Mouse (Mus musculus) common myeloid progenitor, adult 5-6 weeks (primary cell): ENCODE measurements at regions not wholly inside any gene's neighbourhood (a gene's known extent, or its start where the extent isn't known, plus 50 kb on each side); places are given as distances from the start of the nearest gene placed in this dataset.

Source experiments
- ATAC-seq: replicated peaks from 2 replicates; pipeline ENCODE4 v1.8.0; 2016; ENCODE audit warnings: low read depth, mild to moderate bottlenecking, moderate TSS enrichment, inconsistent platforms; ENCODE audit not compliant: poor library complexity, severe bottlenecking

DNA sequence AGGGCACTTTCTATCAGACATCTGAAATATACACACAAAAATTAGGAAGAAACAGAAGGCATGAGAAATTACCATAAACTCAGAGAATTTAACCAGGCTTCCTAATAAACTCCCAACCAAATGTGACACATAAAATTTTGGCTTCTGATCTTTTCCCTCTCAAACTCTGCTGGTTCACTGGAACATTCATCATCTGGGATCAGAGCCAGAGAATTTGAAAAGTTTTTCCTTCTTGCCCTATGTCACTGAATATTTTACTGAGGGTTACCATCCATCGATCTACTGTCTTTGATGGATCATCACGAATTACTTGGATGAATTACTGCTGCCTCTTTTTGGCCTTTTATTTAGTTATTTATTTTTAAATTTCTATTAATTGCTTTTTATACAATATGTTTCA, 221.4 kb upstream of the Tbx18 start:
- no peak for ATAC-seq

DNA sequence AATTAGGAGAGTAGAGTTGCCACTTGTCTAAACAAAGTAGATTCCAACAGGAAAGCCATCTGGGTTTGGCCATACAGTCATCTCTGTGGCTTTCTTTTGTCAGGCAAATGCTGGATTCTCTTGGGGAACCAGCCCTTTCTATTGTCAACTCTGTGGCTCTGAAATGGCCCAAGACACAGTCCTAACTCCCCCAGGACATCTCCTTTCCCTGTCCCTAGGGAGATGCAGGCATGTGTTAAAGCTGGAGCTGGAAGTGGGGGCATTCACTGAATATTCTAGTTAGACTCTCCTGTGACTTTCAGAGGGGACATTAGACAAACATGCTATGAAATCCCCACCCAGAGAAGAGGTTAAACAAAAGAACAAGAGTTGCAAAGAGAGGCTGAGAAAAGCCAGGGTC, 223.9 kb upstream of the Tbx18 start:
- no peak for ATAC-seq

DNA sequence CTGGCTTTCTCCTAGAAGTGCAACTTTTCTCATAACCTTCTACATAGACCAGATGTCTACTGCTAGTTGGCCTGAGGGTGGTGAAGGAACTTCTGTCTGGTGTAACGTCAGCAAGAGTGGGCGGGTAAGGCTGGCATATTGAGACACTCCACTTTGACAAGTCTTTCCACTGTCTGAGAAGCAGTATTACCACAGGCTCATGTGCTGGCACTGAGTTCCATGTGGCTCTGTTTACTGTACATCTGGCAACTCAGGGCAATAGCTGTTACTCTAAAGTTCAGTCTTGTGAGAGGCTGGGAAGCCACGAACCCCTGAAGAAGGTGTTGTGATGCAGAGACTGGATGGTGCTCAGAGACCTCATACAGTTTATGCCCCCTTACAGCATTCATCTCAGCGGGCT, 230.7 kb upstream of the Tbx18 start:
- no peak for ATAC-seq

DNA sequence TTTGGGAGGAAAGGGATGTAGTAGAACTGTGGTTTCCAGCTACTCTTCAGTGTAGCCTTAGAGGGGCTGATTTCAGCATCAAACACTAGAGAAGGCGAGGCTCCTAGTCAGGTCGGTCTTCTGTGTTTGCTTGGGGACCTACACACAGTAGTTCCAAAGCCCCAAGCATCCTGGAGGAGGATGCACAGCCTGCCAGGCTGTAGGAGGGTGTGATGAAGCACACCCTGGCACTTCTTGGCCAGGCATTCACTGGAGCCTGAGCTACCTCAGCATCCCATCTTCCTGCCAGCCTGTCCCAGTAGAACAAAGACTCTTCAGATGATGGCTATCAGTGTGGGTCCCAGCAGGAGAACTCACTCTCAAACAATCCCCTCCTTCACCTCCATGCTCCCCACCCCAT, 233.4 kb upstream of the Tbx18 start:
- ATAC-seq = no peak

DNA sequence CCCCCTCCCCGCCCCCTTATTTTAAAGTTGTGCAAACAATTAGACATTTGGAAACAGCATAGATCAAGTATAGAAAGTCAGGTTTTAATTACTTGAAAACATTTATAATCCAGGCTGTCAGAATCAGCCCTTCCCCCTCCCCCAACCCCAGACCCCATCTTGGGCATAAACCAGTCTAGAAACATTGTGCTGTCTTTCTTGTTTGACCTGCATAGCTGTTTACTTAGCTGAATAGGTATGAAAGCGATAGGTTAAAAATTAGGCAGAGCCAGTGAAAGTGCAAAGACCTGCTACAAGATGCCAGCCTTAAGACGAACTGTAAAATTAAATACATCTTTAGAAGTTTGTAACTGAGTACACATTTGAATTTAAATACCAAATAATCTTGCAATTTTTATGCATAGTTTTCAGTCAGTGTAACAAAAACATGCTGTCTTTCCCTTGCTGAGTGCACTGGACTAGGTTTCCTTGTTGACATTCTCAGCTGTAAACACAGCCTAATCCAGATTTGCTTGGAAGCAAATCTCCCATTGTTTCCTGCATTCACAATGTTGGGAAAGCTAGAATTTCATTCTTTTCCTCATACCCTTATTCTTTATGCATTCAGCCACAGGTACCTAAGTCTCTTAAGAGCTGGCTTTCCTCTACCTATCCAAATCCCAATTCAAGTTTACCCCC, 234.2 kb upstream of the Tbx18 start:
- ATAC-seq = no peak

DNA sequence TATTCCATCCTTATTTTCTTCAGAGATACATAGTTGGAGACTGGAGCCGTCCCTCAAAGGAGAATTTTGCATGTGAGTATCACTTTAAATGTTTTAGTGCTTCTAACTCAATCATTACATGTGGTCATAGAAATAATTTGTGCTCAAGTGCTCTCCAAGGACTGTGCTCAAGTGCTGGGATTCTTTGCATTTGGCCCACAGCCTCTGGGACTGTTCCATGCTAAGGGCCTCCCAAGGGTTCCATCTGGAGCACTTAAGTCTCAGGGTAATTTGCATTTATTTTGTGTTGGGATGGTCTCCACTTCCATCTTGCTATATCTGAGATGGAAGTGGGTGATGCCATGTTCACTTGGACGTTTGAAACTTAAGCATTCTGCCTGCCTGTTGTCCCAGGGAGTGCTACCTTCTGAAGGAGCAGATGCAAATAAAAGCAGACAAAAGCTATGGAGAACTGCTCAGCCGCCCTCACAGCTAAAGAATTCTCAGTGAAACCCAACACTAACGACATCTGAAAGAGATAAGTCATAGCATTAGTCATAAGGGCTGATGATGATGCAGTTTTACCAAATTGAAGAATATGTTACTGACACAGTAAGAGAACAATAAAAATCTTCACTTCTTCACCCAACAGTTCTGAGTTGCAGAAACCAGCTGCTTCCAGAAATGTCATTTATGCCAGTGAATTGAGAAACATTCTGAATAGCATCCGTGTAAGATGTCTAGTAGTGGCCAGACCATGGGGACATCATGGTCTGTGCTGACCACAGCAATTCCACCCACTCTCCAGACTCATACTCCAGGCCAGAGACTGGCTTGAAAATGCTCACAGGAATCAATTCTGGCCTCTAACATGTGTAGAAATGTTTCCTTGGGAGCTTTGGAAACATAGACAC, 237.4 kb upstream of the Tbx18 start:
- ATAC-seq = no peak

DNA sequence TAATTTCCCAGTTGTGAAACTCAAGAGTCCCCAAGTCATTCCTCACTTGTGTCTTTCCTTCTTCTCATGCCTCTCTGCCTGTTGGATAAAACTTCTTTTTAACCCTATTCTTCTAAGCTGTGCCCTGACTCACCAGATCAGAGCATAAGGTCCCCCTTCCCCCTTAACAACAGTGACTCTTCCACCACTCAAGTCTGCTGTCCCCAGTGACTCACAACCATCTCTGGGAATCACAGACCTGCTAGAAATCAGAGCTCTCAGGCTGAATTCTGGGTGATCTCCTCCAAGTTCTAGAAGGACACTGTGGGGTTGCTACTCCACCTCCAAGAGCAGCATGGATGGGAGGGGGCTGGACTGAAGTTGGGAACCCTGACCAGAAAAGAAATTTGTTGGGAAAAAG, 239.5 kb upstream of the Tbx18 start:
- no peak for ATAC-seq

DNA sequence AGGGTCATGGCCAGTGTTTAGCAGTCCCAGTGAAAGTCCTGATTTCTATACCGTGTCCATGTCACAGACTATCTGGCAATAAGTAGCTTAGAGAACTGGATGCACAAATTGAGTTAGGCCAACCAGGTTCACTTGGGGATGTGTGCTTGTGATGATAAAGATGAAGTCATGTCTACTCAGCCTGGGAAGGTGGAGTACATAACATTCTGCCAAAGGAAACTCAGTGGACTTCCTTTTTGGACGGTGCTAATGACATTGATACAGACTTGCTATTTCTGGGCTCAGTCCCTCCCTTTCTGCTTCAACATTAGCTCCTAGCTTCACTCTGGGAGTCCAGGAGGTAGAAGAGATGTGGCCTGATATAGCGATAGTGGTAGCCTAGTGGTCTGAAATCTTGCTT, 240.7 kb upstream of the Tbx18 start:
- ATAC-seq = no peak

DNA sequence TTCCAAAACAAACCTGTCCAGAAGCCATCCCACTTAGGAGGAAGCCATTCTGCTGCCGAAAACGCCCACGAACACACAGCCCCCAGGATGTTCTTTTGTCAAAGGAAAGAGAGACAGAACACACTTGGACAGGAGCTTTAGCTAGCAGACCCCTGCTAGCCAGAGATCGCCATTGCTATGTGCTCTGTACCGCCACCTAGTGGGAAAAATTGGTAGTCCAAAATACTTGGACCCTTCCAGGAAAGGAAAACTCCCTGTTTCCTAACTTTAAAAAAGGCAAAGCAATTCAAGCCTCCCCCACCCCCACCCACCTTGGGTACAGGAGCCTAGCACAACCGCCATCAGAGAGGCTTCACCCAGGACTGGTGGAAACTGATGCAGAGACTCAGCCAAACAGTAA, 242.5 kb upstream of the Tbx18 start:
- ATAC-seq = no peak

DNA sequence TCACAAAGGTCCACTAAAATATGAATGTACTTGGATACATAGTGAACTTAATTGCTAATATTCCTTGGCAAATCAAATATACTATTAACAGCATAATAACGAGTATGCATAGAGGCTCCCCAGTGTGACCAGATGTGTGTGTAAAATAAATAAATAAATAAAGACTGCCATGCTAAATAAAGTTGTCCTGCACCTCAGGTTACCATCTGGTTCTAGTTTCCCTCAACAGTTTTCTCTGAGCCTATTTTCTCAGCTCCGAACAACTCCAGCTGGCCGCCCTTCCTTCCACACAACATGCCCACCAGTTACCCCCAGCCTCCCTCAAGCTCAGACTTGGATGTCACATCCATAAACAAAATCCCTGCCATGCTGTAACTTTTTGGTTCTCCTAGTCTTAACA, 253.8 kb upstream of the Tbx18 start:
- no peak for ATAC-seq

DNA sequence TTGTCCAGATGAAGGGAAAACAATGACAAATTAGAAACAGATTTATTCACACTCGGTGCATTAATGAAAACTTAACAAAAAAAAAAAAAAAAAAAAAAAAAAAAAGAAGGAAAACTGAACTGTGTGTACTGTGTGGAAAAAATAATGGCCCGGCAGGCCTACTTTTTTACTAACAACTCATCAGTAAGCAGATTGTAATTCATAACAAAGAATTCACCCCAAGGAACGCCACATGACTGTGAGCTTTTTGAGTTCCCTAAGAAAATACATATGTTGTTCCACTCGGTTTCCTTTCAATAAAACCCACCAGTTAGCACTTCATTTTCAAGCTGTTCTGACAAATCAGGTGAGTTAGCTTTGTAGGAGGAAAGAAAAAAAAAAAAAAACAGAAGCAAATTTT, 254.4 kb upstream of the Tbx18 start:
- ATAC-seq = no peak

DNA sequence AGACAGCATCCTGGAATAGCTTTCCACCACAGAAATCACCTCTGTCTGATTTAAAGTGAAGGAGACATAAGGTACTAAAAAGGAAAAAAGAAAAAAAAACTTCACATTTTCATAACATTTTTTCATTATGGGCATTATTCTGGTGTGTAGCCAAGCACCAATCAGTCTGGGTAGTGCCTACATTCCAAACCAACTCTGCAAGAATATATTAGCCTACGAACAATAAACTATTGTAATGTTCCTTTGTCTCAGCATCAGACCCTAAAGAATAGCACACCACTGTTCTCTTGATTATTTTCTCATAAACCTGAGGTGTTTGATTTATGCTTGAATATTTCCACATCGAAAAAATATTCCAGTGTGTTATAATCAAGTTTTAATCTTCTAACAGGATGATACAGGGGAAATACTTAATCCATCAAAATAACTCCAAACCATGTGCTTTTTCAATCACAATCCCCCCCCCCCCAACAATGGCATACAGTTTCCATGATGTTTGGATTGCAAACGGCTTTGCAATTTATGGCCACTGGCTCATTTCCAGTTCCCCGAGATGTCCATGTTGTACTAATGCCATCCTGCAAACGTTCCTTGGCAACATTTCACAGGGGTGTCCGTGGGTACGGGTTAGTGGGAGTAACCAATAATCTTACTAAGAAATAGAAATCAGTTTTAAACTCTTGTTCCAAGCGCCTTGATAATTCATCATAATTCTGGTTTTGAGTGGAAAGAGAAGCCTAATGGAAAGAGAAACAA, 275.1 kb upstream of the Tbx18 start:
- no peak for ATAC-seq

DNA sequence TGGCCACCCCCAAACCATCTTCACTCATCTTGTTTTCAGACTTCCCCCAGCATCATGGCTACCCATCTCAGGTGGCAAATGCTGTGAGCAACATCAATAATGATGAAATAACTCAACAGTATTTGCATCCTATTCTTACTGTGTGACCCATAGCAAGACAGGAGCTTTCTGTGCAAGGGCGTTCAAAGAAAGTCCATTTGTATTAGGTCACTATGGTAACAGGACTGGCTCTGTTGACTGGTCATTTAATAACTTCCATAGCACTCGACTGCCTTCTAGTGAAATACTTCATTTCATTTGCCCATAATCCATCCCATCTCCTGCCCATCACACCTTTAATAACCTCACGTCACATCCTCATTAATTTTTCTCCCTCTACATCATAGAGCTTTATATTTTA, 292.7 kb upstream of the Tbx18 start:
- no peak for ATAC-seq

DNA sequence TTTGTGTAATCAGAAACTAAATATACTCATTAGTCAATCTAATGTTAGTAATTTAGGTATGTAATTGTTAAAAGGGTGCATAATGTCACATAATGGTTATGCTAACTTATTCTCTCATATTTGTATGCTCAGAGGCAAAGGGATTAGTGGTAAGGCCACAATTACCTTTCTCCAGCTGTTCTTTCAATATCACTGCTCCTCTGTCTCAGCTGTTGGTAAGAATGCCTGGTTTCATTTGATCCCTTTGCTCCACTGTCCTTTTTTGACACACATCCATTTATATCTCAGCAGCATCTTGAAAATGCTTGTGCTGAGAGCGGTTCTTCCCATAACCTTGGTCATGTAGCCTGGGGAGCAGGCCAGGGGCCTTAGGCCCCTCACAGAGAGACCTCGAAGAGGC, 294.9 kb upstream of the Tbx18 start:
- no peak for ATAC-seq

DNA sequence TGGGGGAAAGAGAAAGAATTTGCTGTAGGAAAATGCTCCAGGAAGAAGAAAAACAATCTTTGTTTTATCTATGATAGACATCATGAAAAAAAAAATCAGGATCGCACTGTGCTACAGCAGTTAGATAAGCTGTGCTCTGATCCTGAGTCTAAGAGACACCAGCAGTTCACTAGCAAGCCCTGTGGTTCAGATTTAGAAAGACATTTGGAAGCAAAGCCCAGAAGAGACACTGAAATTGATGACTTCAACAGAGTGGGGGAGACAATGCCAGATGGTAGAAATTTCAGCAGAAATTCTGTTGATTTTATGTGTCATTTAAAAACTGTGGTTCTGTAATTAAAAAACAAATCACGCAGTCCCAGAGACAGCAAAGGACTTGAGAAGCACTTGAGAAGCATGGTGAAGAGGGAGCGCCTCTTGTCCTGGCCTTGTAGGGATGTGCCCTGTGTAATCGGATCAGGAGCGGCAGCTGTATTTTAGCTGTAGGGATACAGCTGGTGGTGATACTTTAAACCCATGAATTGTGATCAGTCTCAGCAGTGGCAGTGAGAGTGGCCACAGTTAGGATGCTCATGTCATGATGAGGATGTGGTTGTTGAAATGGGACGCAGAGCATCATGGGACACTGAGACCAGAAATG, 296.4 kb upstream of the Nt5e start:
- no peak for ATAC-seq

DNA sequence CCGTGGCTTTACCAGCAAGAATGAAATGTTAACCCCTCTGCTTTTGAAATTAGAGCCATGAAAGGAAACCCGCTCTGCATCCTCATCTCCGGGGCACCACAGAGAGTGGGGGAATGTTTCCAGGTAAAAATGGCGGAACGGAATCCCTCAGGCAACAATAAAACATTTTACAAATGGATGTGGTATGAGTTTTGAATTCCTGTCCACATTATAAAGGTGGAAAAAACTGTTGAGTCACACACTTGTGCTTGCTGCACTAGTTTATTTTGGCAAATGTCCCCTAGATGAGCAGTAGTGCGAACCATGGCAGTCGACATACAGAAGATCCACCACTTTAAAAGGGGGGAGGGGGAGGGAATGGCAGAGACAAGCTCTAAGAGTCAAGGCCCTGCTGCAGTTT, 289.4 kb upstream of the Nt5e start:
- ATAC-seq = no peak

DNA sequence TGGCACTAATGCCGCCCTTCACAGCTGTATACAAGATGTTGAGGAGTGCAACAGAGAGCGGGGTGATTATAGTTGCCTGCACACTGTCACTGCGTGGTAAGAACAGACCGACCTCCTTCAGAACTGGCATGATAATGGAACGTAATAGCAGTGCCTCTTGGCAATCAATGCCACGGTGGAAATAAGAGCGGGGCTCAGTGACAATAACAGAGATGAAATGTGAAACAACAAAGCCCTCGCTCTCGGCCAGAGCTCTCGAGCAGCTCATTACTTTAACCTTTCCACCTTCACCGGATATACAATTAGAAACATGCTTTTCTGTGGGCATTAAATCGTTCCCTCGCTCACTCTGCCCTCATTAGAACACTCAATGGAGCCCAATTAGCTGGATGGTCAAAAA, 277.7 kb upstream of the Nt5e start:
- no peak for ATAC-seq

DNA sequence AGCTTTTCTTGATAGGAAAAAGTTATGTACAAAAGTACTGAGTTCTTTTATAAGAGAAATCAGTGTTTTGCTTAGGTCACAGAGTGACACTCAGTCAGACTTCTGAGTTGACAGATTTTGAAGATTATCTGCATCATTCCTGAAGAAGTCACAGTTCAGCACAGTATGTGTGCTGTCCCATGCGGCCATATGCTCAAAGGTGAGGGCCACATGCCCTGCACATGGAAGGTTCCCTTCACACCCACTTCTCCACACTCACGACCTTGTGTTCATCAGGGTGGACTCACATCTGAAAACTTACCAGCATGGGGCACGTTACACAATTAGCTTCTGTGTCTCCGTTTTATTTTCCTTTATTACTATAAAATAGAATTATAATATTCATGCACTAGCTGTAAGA, 277.2 kb upstream of the Nt5e start:
- no peak for ATAC-seq

DNA sequence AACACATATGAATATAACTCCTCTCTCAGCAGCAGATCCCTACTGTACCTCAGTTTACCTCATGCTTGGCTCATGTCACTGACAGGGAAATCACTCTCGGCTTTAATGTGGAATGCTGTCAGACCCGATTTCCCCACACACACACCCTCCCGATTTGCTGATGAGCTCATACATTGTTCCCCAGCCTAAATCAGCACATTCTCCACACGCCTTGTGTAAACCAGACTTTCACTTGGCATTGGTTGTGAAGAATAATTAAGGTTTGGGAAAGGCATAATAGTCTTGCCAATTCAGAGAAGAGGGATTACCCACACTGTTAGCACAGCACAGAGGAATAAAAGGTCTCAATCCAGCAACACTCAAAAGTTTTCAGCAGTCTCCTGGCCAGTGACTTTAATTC, 268.4 kb upstream of the Nt5e start:
- no peak for ATAC-seq

DNA sequence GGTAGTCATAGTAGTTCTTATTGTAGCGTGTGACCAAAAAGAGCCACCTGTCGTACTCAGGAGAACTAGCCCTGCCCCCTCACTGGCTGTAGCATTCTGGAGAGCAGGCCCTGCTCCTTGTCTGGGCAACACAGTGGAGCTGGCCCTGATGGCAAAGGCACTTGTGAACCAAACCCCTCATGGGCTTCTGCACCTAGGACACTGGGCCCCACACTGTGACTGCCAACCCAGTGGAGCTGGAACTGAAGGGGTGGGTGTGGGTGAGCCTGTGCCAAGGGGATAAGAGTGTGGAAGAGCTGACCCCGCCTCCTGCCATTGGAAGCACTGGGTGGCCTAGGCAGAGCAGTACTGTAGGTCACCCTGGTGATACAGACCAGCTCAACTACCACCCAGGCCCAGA, 268.0 kb upstream of the Nt5e start:
- ATAC-seq = no peak
